Mouse (Mus musculus) heart, adult 18-20 months (tissue): ENCODE results near the gene Tmem138. TPM values are rescaled to one million over a fixed set of nuclear protein-coding genes. Genes with fewer than 3 reads are reported as not detected.
A peak's percentile ranks its signal among the peaks of the same experiment; 100 is the strongest.
"Not testable (repeated sequence)": the region's sequence is repeated elsewhere in the genome, so short reads cannot be mapped to it uniquely, and the experiment has no call there.

ENCODE experiments used
- DNase-seq, 2 experiments: peaks; one replicate each; pipeline ENCODE4 v3.0.0; 2021 to 2022; ENCODE audit warnings: mixed read lengths in 1 of 2
- total RNA-seq, 2 experiments: library from RNA; stranded (reverse); gene quantifications; 2 replicates each; pipeline ENCODE4 v1.2.3; 2021

Gene Tmem138
- total RNA-seq, 2 experiments from 2014 or later, result 1.4 to 2.1 TPM

DNA sequence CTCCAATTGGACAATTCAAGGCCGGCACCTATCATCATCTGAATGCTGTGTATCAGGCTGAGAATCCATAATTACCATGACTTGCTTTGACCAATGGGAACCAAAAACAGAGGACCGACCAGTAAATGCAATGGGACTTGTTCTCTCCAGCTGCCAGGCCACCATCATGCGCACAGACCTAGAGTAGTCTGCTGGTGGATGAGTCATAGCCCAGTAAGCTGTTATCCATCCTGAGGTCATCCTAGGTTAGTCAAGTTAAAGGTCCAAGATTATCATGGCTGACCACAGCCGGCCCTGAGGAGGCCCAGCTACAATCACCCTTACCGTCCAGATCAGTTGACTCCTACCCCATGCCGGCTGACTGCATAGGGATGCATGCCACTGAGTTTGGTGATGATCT, 7.5 kb downstream of the Tmem138 start:
- no peak for DNase-seq

GRCm38 (mm10) chr19:10565217-10565616, 11.9 kb downstream of the Tmem138 start:
- no peak for DNase-seq

GRCm38 (mm10) chr19:10564278-10564677, 12.9 kb downstream of the Tmem138 start:
- no peak for DNase-seq

GRCm38 (mm10) chr19:10562351-10562750, 14.8 kb downstream of the Tmem138 start:
- no peak for DNase-seq

DNA sequence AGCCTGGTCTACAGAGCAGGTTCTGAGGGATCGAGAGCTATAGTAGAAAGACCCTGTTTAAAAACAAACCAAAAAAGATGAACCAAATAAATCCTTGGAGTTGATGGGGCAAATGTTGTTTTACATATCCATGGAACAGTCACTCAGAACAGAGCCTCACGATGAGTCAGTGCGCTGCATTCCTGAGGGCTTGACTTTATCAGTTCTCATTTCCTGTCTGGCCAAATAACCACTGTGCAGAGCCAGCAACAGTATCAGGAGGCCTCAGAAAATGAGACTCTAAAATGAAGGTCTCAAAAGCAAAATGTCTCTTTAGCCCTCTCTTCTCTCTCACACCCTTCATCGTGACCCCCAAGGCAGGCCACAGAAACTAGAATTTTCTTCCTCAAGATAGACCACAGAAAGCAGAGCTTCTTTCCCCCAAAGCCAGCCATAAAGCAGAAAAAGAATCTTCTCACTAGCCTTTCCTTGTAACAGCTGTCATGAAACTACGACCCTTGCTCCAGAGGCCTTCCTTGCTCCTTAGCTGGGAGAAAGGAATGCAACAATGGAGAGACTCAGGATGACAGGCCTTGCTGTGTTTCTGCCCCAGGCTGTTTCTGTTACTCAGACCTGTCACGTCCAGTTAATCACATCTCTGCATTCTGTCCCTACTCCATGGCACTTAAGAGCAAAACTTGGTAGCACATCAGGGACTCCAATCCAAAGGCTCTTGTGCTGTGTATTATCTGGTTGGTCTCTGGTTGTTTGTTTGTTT, 15.4 kb downstream of the Tmem138 start:
- peak; percentile 66 to 81 for DNase-seq

GRCm38 (mm10) chr19:10560108-10560507, 17.1 kb downstream of the Tmem138 start:
- peak; percentile 19 to 25 for DNase-seq

- not testable (repeated sequence) for DNase-seq
Observed at GRCm38 (mm10) chr19:10557837-10558375, 19.3 kb downstream of the Tmem138 start.

DNA sequence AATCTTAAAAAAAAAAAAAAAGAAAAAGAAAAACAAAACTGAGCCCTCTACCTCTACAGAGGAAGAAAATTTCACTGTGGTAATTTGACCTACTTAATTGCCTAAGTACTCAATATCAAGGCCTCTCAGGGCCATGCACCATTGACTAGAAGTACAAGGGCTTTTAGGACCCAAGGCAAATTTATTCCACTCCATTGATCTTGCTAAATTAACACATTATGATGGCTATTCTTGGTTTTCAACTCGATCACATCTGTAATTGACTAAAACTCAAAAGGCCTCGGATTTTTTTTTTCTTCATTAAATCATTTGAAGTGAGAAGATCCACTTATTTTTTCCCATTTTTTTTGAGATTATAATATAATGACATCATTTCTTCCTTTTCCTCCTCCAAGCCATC, 19.7 kb downstream of the Tmem138 start:
- DNase-seq, result no peak

DNA sequence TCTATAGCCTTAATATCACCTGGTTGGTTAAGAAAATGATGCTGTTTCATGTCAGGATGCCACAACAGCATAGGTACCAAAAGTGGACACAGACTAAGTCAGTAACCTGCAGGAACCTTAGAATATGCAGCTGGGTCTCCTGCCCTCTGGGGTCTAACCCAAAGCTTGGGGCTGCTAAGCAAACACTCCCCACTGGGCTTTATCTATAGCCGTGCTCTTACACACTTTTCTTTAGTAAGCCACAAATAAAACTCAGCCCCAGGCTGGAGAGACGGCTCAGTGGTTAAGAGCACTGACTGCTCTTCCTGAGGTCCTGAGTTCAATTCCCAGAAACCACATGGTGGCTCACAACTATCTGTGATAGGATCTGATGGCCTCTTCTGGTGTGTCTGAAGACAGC, 20.2 kb downstream of the Tmem138 start:
- DNase-seq, result no peak

DNA sequence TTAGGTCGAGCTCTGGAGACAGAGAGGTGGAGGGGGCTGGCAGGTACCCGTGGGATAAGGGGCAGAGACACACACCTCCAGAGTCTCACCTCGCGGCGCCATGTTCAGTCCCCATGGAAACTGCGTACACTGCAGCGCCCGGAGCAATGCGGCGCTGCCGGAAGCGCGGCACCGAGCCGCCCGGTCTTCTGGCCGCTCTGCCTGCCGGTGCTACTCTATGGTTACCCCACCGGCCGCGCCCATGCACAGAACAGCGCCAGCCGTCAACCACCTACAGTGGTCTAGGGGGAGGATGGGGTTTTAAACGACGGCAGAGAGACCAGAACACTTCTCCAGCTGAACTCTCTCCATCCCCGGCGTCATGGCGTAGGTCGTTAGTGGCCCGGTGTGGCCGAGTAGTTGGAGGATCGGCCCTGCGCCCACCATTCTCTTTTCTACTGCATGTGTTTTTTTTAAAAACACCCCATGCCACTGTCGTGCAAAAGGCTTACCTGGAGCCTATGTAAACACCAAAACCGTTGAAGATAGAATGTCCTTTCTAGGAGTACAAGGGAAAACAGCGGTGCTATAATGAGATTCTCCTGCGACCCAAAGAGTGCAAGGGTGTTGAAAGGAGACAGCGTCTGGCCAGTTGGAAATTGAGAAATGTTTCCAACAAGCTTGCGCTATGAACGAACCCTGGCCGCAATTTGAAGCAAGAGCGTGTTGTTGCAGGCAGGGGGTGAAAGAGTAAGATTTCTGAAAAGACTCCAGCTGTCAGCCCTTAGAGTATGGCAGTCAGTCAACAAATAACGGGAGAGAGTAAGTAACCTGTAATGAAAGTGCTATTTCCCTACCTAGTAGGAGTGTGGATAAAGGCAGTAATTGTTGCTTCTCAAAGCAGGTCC, 21.3 kb downstream of the Tmem138 start, which contains the start of gene Tmem216:
Gene Tmem216 (minus strand): TSS at position 615 of the 887 bp plus-strand sequence.
- peak; percentile 87 to 91 for DNase-seq

GRCm38 (mm10) chr19:10539454-10539853, 37.7 kb downstream of the Tmem138 start:
- no peak for DNase-seq

- no peak for DNase-seq
Observed at GRCm38 (mm10) chr19:10530082-10530481, 47.1 kb downstream of the Tmem138 start.

- peak in 1 of 2 experiments; percentile 11 for DNase-seq
Observed at GRCm38 (mm10) chr19:10525910-10526309, 51.3 kb downstream of the Tmem138 start, which contains the start of gene Sdhaf2. TSS of gene Sdhaf2 (minus strand) at chr19:10526142.

DNA sequence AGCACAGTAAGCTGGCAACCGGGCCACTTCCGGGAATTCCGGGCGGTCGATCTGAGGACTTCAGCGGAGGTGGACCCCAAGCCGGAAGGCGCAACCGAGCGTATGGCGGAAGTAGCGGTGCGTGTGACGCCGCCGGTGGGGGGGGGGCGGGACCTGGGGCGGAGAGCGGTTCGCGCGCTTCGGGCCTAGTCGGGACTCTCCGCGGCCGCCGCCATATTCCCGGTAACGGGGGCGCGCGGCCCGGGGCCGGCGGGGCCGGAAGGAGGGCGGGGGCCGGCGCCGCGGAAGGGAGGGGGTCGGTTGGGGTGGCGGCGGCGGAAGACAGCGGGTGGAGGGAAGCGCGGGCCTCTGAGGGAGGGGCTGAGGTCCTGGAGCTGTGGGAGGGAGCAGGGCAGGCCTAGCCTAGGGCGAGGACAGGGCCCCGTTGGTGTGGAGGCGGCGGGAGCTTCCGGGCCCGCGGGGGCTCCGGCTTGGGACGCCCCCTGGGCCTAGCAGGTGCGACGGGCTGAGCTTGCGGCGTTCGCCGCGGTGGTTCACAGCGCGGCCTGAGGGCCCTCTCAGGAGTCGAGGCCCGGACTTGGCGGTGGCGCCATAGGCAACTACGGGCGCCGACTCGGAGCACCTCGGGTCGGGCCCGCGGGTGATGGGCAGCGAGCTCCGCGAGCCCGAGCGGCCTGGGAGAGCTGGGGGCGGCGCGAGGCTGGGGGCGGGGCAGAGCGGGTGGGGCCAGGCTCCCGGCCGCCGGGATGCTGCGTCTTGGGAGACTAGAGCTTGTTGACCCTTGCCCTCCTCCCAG, 51.9 kb downstream of the Tmem138 start, which contains the start of gene Cpsf7:
Gene Cpsf7 (plus strand): TSS at position 161 of the 796 bp plus-strand sequence.
- peak; percentile 92 to 94 for DNase-seq

- DNase-seq, result no peak
Observed at GRCm38 (mm10) chr19:10524784-10525105, 52.4 kb downstream of the Tmem138 start.

DNA sequence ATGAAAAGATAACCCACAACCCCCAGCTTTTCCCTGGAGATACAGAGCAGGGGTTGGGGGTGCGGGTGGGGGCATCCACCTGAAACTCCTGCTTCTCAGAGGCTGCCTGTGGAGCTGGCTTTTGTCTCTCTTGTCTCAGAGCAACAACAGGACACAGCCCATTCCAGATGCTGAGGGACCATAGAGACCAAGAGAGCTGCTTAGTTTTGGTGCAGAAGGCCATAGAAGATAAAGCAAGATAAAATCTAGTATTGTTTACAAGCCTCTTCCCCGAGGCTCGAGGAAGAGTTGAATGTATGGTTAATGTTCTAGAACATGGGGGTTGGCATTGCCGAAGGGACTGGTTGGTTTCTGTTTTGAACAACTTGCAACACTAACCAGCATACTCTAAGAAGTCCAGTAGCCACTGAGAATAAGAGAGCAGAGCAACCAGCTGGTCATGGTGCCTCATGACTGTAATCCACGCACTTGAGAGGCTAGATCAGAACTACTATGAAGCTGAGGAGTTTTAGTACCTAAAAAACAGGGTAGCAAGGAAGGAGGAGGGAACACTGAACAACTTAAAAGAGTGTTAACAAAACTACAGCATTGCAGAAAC, 53.6 kb downstream of the Tmem138 start:
- no peak for DNase-seq

DNA sequence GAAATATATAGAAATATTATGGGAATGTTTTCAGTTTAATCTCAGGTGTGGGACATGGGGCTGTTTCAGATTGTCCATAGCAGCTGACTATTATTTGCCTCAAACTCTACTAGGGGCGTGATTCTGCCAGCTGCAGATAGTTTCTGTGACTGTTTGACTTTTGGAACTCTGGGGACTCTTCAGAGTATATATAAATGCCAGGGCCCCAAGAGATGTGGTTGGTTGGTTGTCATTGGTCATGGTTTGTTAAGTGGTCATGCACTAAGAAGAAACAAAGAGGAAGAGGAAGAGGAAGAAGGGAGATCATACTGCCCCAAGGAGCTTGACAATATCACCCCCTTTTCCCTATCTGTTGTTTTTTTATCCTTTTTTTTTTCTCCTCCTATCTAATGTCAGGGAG, 55.2 kb downstream of the Tmem138 start:
- DNase-seq, result no peak
